Mouse (Mus musculus): ENCODE measurements around the gene Anxa9.
A peak's percentile ranks its signal among the peaks of the same experiment; 100 is the strongest.

Anxa9 gene

GRCm38 (mm10) chr3:95313476-95313875, 6.5 kb upstream of the Anxa9 start:
- no peak for DNase-seq

- no peak for DNase-seq
Observed at GRCm38 (mm10) chr3:95312623-95313022, 5.6 kb upstream of the Anxa9 start.

- peak; percentile 87 for DNase-seq
Observed at GRCm38 (mm10) chr3:95310968-95311882, 4.2 kb upstream of the Anxa9 start.

DNA sequence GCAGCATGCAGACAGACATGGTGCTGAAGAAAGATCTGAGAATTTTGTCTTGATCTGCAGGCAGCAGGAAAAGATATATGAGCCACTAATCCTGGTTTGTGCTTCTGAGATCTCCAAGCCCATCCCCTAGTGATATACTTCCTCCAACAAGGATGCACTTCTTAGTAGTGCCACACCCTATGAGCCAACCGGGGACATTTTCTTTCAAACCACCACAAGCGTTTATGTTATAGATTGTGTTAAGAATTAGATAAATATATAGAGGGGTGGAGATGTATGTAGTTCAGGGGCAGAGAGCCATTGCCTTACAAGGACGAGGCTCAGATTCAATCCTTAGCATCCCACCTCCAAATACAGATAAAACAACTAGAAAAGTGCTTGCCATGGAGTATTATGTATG, 3.5 kb upstream of the Anxa9 start:
- DNase-seq, result no peak

DNA sequence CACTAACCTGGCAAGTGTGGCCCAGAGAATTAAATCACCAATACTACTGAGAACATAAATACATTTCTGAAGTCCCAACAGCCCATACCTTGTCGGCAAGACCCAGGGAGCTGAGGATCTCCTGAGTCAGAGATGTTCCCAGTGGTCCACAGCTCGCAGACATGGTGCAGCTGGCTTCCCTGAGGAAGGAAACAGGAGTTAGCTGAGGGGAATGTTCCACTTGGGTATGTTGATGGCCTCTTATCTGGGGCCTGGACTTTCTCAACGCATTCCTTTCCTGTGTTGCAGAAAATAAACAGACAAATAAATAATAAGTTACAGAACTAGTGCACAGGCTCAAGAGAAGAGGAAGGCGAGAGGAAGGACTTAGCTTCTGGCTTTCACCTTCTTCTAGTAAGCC, 732 bp downstream of the Anxa9 start:
- DNase-seq, result no peak

DNA sequence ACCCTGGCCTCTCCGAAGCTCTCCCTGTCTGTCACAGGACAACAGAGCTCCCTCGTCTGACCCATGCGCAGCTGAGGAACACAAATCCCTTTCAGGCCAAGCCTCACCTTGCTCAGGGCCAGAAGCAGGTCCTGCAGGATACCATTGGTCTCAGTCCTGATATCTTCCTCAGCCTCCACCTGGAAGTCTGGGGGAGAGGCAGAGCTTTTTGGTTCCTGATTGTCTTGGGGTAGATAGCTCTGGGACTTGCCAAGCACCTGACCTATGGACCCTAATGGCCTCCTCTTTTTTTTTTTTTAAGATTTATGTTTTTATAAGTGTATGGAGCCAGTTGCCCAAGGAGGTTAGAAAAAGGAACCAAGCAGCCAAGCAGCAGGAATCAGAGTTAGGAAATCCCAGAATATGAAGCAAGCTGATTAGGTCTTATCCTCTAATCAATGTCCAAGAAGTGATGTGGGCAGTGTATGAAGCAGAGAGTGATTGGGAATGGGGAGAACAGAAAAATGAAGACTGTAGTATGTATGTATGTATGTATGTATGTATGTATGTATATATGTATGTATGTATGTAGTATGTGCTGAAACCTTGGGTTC, 5.7 kb downstream of the Anxa9 start:
- DNase-seq, result no peak

DNA sequence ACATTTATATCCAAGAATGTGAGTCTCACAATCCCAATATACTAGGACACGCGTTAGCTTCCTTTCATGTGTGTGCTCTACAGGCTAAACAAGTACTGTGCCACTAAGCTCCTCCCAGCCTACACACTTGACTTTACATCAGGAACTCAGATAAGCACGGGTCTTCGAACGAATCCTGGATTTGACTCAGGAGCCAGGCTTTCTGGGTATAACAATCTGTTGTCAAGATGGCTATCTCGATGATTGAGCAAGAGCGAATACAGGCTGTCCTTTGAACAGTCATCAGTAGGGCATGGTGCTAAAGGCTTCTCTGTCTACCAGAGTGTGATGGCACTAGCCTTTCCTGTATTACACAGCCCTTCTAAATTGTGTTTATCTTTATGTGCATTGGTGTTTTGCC, 9.0 kb downstream of the Anxa9 start:
- DNase-seq, result no peak

GRCm38 (mm10) chr3:95296103-95296469, 10.9 kb downstream of the Anxa9 start:
- DNase-seq, result peak; percentile 63

DNA sequence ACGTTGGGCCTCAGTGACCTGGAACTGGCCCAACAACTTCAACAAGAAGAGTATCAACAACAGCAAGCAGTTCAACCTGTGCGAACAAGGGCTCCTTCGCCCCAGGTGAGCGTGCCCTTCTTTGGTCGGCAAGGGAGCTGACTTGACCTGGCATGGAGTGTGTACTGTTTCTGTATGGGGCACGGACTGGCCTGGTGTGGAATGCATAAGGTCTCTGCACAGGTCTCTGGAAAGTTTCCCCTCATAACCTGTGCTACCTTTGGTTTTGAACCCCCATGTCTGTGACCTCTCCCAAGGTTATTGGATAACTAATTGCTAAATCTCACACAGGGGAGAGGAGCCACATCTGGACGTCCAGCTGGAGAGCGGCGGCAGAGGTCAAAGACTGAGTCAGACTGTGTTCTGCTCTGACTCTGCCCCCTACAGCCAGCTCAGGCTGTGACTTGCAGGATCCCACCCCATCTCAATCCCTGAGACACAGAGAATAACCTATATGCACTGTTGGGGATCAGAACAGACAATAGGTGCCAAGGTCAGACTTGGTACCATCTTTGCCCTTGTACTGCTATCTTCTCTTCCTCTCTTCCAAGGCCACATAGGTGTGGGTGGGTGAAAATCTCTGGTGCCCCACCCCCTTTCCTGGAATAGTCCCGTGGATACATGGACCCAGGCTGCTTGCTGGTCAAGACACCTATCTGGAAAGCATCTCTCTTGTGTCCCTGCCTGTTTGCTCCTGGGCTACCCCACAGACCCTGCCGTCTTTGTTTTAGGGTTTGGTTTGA, 11.5 kb downstream of the Anxa9 start:
- no peak for DNase-seq

GRCm38 (mm10) chr3:95294718-95295117, 12.3 kb downstream of the Anxa9 start:
- DNase-seq, result no peak

- DNase-seq, result no peak
Observed at GRCm38 (mm10) chr3:95294316-95294715, 12.7 kb downstream of the Anxa9 start.

- DNase-seq, result no peak
Observed at GRCm38 (mm10) chr3:95293537-95293936, 13.4 kb downstream of the Anxa9 start.

- no peak for DNase-seq
Observed at GRCm38 (mm10) chr3:95292899-95293298, 14.1 kb downstream of the Anxa9 start.

- DNase-seq, result no peak
Observed at GRCm38 (mm10) chr3:95291041-95291440, 15.9 kb downstream of the Anxa9 start.

DNA sequence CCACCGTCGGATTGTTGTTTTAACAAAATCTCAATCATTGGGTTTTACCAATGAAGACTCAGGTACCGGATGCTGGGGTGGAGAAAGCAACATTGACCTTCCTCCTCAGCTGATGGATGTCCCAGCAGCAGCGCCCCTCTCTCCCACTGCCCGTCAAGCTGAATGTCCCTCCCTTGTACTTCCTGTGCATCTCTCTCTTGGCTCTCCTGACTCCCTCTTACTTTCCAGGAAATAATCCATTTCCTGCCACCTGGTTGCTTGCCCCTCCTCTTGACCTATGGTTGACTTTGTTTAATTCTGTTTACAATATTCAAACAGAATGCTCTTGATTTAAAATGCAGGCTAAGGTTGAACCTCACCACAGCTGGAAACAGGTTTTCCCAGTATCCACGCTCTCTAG, 16.8 kb downstream of the Anxa9 start:
- DNase-seq, result no peak

GRCm38 (mm10) chr3:95289419-95289818, 17.6 kb downstream of the Anxa9 start:
- no peak for DNase-seq

GRCm38 (mm10) chr3:95287541-95287940, 19.4 kb downstream of the Anxa9 start:
- no peak for DNase-seq

DNA sequence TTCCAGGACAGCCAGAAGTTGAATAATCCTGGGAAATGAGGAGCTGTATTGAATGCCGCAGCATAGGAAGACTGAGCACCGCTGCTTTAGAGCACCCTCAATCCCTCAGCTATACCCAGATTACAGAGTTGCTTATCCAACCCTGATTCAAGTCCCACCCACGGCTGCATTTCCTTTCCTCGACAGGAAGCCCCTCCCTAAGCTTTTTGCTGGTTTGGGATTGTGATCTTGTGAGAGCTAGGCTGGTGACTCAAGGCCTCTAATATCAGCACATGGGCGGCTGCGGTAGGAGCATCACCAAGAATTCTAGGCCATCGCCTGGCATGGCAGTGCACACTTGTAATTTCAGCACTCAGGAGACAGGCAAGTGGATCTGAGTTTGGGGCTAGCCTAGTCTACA, 20.5 kb downstream of the Anxa9 start:
- no peak for DNase-seq

GRCm38 (mm10) chr3:95286011-95286410, 21.0 kb downstream of the Anxa9 start:
- no peak for DNase-seq

DNA sequence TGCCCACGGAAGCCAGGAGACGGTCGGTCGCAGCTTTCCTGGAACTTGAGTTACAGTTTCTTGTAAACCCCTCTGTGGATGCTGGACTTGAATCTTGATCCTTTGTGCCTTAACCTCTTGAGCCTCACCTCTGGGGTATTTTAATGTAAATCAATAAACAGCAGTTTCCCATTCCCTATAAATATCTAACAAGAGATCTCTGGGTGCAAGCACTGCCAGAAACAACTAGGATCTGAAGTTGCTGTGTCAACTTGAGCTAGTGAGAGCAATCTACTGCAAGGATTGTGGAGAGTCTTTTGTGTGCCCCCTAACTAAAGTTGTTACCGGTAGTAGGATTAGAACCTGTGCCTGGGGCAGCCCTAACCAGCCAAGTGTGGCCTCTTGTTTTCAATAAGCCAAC, 21.6 kb downstream of the Anxa9 start:
- no peak for DNase-seq

DNA sequence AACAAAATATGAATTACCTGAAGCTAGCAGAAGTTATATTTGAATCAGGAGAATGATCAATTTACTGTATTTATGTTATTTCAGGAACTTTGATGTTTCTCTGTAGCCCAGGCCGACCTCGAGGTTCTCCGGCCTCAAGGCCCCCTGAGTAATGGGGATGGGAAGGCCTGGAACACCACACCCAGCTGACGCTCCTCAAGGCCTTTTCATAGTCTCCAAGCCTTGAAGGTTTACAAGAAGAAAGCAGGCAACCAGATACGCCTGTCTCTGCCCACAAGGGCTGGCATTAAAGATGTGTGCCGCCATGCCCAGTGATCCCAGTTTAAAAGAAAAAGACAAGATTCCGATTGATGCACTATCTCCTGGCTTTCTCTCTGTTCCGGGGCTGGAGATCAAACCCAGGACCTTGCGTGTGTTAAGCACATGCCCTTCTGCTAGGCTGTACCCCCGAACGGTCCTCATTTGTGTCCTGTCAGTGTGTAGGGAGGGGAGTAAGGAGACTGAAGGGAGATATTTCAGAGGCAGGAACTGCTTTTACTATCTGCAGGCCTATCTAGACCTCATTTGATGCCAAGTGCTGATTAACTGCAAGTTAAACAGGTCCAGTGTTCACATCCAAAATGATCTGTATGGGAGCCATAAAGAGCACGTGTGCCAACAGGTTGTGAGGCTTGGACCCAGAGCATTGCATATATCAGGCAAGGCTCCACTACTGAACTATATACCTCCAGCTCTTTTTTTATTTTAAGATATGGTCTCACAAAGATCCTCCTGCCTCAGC, 22.3 kb downstream of the Anxa9 start:
- no peak for DNase-seq

- DNase-seq, result peak; percentile 20
Observed at GRCm38 (mm10) chr3:95284062-95284461, 22.9 kb downstream of the Anxa9 start.

- DNase-seq, result no peak
Observed at GRCm38 (mm10) chr3:95283589-95283941, 23.4 kb downstream of the Anxa9 start.
